Mouse (Mus musculus): ENCODE measurements at regions not wholly inside any gene's neighbourhood (a gene's known extent, or its start where the extent isn't known, plus 50 kb on each side); places are given as distances from the start of the nearest gene placed in this dataset.

GRCm38 (mm10) chr9:56547291-56547977 is 129.0 kb downstream of the Hmg20a start:
- ATAC-seq (replicated peaks; ENCODE audit: poor library complexity, severe bottlenecking): no peak

GRCm38 (mm10) chr9:56549774-56550173 is 131.4 kb downstream of the Hmg20a start:
- ATAC-seq (replicated peaks; ENCODE audit: poor library complexity, severe bottlenecking): no peak

- ATAC-seq (replicated peaks; ENCODE audit: poor library complexity, severe bottlenecking): no peak
Measured at GRCm38 (mm10) chr9:56550178-56550577, 131.8 kb downstream of the Hmg20a start.

- ATAC-seq (replicated peaks; ENCODE audit: poor library complexity, severe bottlenecking): no peak
Measured at GRCm38 (mm10) chr9:56551376-56552186, 133.2 kb downstream of the Hmg20a start.

GRCm38 (mm10) chr9:56552187-56552686 is 133.8 kb downstream of the Hmg20a start:
- ATAC-seq (replicated peaks; ENCODE audit: poor library complexity, severe bottlenecking): no peak

GRCm38 (mm10) chr9:56552766-56553165 is 134.4 kb downstream of the Hmg20a start:
- peak; percentile 91 for ATAC-seq (replicated peaks; ENCODE audit: poor library complexity, severe bottlenecking)

- no peak for ATAC-seq (replicated peaks; ENCODE audit: poor library complexity, severe bottlenecking)
Measured at GRCm38 (mm10) chr9:56553626-56554025, 135.2 kb downstream of the Hmg20a start.

GRCm38 (mm10) chr9:56554096-56554495 is 135.7 kb downstream of the Hmg20a start:
- ATAC-seq (replicated peaks; ENCODE audit: poor library complexity, severe bottlenecking): no peak

GRCm38 (mm10) chr9:56559618-56560144 is 141.3 kb downstream of the Hmg20a start:
- ATAC-seq (replicated peaks; ENCODE audit: poor library complexity, severe bottlenecking): no peak

GRCm38 (mm10) chr9:56562440-56562839 is 144.0 kb downstream of the Hmg20a start:
- no peak for ATAC-seq (replicated peaks; ENCODE audit: poor library complexity, severe bottlenecking)

- no peak for ATAC-seq (replicated peaks; ENCODE audit: poor library complexity, severe bottlenecking)
Measured at GRCm38 (mm10) chr9:56564048-56564737, 145.8 kb downstream of the Hmg20a start.

Data from granulocyte monocyte progenitor cell, adult 5-6 weeks (primary cell).